Mouse (Mus musculus) frontal cortex, postnatal 25 days (tissue): ENCODE data around the gene Slc41a2.

Experiments used
- DNase-seq, 2 experiments: peaks; one replicate each; pipeline ENCODE4 v3.0.0; 2022; ENCODE audit warnings: low spot score in 2 of 2

Slc41a2 gene

DNA sequence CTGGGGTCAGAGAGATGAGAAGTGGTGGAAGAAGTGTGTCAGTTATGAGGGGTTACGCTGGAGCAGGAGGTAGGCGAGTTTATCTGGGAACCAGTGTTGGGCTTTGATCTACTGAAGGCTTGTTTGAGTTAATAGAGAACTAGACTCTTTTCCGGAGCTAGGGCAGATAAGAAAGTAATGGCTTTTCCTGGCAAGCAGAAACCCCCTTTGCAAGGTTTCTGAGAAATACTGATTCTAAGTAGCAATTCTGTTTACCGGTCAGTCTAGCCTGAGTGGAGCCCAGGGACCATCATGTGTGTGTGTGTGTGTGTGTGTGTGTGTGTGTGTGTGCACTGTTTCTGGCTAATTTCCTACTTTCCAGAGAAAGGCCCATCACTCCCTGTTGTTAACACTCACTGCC is 109.1 kb downstream of the Slc41a2 start:
- no peak for DNase-seq

DNA sequence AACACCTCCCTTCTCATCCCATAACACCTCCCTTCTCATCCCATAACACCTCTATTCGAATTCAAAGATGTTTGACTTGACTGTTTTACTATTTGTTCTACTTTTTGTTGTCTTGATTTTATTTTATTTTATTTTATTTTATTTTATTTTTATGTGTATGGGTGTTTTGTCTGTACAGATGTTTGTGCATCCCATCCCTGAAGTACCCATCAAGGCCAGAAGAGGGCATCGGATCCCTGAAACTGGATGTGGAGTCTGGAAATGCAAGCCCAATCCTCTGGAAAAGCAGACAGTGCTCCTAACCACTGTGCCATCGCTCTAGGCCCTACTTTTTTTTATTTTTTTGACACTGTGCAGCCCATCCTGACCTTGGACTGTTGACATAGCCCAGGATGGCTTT is 112.7 kb downstream of the Slc41a2 start:
- DNase-seq, result no peak

DNA sequence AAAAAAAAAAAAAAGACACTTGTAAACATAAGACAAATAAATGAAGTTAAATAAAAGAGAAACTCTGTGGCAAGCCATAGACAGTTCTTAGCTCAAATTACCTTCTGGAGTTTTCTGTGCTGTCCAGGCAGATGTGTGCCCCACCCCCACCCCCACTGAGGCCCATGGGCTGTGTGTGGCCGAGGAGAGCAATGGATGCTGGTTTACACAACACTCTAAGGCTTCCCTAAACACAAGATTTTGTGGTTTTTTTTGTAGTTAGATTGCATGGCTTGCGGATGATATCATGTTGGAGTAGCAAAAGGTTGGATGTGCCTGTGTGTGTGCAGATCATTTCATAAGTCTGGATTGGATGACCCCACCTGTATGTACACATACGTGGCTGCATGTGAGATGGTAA is 116.8 kb downstream of the Slc41a2 start:
- DNase-seq, result no peak

DNA sequence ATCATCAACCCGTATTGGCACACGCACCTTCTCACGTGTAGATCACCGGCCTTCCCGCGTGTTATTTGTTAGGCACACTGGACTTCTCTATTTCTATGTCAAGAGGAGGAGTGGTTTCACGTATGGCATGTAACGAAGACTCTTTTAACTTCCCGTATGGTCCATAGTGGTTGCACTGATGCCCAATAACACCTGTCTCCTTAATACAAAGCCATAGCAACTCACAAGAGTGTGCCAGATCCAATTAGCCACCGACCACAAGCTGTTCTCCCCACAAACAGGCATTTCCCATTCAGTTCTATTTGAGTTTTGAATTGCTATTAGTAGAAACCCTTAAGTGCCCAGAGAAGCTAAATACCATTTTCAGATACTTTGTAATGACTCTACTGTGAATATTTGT is 117.5 kb downstream of the Slc41a2 start:
- no peak for DNase-seq

DNA sequence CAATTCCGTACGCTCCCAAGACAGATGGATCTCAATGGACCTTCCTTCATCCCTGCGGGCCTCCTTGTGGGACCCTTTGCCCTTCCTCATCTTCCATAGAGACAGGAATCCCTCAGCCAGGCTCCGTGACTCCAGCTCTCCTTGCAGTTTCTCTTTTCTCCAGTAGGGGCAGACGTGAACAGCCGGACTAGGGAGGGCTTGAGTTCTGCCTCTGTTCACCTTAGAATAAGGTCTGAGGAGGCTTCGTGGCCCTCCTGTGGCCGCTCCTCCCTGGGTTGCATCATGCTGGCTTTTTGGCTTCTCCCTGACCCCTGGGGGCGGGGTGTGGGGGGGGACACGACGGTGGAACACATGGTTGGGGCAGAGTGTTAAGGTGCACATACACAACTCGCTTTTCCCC is 118.0 kb downstream of the Slc41a2 start:
- peak; percentile 40 to 46 for DNase-seq

DNA sequence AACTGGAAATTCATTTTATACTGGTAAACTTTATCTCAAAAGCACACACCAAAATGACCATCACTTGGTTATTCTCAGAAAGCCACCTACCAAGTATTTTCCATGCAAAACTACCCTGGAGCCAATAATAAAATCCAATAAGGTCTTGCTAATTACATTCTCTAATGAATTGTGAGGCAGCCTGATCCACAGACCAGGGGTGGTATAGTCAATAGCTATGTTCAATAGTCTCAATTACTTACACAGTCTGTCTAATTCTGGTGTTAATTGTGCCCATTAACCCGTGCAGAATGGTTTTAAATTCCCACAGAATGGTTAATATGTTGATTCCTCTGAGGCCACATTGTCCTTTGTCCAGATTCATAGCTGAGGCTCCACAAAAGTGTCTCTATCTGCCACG is 118.9 kb downstream of the Slc41a2 start:
- DNase-seq, result no peak

GRCm38 (mm10) chr10:83217256-83217655 is 120.4 kb downstream of the Slc41a2 start:
- DNase-seq, result no peak

DNA sequence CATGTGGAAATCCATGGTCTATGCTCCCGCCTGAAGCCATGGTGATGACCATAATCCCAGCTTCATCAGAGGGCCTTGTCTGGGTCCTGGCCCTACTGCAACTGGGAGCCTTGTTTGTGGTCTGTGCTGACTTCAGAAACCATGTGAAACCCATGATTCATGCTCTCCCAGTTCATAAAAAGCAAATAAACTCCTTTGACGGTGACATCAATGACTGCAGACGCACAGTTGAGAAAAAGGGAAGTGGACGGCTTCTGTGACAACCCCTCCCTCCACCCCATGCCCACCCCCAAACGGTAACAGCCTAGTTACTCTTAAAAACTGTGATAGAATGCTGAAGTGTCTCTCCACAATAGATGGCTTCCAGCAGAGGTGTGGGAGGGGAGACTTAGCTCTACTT is 122.1 kb downstream of the Slc41a2 start:
- no peak for DNase-seq

DNA sequence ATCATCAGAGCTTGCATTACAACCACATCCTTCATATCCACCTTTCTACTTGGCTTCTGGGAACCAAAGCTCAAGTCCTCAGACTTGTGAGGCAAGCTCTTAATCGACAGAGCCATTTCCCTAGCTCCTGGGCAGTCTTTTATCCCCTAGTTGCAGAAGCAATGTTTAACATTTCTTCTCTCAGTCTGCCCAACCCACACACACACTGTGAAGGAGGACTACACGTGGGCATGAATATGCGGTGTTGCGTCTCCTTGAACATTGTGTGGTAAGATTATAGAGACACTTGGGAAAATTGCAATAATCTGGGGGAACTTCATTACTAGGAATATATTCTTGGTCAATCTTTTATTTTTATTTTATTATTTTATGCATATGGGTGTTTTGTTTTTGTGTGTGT is 125.1 kb downstream of the Slc41a2 start:
- DNase-seq, result no peak

DNA sequence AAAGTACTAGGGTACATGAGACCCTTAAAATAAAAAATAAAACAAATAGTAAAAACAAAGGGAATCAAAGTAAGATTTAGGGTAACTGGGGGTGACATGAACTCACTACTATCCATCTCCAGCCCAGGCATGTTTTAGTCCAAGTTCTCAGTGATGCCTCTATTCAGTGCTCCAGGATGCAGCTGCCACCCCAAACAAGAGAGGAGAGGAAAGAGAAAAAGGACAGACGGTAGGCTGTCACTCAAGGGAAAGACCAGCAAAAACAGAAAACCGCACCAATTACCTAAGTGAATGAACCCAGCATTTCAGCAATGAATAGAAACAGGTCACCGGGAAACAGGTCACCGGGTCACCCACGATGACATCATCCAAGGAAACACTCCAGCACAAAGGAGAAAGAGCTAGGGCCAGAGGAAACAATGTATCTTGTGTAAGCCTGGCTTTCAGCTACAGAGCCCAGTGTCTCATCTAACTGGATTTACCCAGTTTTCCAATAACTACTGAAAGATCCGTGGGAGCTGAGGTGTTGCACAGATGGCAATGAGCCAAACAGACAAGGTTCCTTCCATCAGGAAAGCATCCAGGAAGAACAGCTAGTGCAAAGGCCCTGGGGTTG is 126.6 kb downstream of the Slc41a2 start:
- no peak for DNase-seq

DNA sequence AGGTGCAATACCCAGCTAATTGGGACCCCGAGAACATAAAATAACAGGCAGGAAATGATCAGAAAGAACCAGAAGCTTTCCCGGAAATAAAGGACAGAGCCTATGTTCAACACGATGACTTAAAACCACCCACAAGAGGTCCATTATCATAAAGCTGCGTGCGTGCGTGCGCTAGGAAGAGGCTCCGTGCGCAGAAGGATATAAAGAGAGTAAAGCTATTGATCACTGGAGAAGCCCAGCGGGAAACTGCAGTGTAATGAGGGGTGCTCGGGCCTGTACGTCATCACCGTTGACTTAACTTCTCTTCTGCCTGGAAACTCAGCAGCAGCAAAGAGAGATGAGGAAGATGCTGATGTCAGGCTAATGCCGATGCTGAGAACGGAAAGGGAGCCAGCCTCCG is 127.6 kb downstream of the Slc41a2 start:
- DNase-seq, result no peak

DNA sequence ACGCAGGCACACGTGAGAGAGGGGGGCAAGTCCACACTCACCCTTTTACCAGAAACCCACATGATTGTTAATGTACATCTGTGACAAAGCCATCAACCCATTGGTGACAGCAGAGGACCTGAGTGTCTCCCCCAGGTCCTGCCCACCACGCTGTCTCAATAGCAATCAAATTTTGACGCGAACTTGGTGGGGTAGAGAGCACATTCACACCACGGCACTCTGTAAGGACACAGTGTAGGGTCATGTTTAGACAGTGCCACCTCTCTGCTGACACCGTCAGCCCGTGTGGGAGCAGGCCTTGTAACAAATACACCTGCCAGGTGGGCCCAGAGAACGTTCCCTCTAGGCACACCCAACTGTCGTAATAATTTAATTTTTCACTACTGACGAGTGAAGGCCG is 128.3 kb downstream of the Slc41a2 start:
- no peak for DNase-seq

- DNase-seq, result no peak
These were observed 129.2 kb downstream of the Slc41a2 start for GRCm38 (mm10) chr10:83208436-83208835.

DNA sequence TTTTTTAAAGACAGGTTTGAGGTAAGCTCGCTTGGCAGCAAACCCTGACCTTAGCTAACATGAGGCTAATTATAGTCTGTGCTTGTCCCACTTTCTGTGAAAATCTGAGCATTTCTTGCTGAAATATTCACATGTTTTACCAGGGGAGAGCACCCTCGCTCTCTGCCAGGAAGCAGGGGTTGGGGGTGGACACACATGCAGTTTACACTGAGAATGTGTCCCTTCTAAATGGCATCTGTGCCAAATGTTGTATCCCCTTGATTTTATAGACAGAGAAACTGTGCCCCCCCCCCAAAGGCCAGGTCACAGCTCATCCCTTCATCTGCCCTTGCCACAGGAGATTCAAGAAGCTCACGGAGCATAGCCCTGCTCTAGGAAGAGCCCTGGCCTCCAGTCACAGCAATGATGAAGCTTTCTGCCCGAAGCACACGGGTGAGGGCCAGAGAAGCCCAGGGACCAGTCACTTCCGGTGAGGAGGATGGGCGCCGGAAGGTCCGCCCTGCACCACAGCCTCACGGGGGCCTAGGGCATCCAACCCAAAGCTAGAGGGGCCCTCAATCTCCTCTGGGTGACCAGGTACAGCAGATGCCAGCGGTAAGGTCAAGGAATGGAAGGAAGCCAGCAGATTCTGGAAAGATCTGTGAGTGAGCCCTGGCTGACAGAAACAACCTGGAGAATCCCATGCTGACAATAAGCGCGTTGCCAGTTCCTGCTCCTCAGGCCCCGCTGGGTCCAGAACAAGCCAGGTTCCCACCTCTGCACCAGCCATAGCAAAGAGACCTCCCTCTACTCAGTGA is 134.6 kb downstream of the Slc41a2 start:
- no peak for DNase-seq

DNA sequence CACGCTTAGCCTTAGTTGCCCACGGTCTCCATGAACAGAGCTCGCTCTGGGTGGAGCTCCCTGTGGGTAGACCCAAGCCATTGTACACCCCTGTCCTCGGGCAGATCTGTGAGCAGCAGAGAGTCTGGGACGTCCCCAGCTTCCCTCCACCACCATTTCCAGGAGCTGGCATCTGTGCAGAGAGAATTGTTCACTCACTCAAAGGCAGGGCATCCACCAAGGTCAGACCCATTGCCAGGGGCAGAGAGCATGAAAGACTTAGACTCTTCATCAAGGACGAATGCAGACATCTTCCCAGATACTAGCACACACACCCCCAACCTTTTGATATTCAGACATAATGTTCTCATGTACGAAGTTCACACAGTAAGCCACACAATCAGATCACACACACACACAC is 136.2 kb downstream of the Slc41a2 start:
- no peak for DNase-seq

GRCm38 (mm10) chr10:83199290-83199689 is 138.4 kb downstream of the Slc41a2 start:
- DNase-seq, result no peak

DNA sequence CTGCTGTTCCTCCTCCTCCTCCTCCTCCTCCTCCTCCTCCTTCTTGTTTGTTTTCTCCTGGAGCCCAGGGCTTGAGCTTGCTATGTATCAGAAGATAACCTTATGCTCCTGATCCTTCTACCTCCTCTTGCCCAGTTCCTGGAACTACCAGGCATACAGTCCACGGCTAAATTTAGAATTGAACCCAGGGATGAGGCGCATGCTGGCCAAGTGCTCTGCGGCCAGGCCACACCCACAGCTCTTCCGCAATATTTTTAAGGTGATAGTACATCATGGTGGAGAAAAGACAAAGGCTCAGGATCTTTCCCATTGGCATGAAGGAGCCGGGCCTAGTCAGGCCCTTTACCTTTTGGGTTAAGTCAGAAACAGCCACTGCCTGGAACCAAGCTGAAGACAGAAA is 139.0 kb downstream of the Slc41a2 start:
- no peak for DNase-seq

DNA sequence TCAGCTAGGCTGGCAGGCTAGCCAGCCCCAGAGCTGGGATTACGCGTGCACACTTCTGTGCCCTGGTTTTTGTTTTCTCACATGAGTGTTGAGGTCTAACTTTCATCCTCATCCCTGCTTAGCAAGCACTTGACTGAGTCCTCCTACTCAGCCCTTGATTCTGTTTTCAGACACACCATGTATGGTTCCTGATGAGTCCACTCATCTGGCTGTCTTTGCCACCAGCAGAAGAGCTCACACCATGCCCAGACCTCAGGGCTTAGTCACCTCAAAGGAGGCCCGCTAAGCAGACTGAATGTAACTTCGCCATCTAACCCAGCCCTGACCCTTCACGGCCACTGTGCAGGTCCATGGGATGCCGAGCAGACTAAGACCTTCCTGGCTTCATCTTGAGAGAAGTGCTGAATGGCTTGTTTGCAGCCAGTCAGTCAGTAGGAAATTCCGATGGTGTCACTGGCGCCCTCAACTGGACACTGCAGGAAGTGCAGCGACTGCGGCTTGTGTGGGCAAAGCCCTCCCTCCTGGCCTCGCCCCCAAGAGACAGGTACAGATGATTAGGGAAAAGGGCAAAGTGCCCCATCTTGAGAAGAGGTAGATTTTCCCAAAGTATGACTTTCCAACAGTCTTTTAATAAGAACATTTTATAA is 139.9 kb downstream of the Slc41a2 start:
- DNase-seq, result peak; percentile 75 to 82

DNA sequence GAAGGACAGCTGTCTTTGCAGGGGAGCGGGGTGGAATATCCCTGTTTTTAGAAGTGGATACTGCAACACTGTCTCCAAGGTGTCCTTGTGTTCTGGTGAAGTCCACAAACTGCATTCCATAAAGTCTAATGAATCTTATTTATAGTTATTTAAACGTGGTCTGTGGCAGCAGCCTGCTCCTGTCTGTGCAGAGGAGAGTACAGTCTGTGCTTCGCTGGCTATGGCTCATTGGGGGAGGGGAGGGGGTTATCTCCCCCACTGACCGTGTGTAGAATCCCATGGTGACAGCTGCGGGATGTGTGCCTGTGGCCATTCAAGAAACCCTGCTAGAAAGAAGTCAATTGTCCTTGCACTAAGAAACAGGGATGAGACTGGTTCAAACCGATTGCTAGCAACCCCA is 145.7 kb downstream of the Slc41a2 start:
- no peak for DNase-seq

DNA sequence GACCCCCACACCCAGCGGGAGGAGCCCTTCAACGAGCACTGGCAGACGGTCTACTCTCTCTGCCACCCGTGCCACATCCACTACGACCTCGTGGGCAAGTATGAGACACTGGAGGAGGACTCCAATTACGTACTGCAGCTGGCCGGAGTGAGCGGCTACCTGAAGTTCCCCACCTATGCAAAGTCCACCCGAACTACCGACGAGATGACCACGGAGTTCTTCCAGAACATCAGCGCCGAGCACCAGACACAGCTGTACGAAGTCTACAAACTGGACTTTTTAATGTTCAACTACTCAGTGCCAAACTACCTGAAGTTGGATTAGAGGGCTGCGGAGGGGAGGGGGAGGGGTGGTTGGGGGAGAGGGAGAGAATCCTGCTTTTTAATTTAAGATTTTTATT is 146.2 kb downstream of the Slc41a2 start:
- DNase-seq, result no peak

DNA sequence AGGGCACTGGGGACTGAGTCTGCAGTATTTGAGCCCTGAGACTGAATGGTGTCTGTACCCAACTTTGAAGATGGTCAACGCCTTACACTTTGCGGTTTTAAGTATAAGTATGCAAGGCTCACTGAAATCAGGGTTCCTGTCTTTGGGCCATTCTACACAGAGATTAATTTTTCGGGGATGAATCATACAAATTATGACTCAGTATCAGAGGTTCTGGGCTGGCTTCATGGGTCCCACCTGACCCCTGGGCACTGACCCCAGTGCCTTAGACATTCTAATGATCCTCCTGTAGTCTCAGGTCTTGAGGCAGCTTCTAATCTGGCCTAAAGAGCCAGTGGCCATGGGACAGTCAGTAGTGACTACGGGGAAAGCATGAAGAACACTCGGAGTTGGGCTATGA is 148.6 kb downstream of the Slc41a2 start:
- no peak for DNase-seq

GRCm38 (mm10) chr10:83186984-83187383 is 150.7 kb downstream of the Slc41a2 start:
- DNase-seq, result peak in 1 of 2 experiments; percentile 14

DNA sequence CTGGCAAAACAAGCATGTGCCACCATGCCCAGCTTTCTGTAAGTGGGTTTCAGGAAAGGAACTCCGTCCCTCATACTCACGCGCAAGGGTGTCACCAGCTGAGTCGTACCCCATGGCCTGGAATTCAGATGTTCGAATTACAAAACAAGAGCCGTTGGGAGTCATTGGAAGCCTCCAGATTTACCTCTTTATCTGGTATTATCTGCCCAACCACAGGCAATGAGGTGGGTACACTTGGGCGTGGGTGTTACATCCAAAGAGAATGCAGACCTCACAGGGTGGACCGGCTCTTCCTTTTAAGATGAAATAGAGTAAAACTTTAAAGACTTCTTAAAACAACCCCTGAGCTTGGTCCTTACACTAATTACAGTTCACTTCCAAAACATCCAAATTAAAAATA is 151.5 kb downstream of the Slc41a2 start:
- no peak for DNase-seq
